Mouse (Mus musculus) intestine, embryonic 16.5 days (tissue): ENCODE measurements around the gene Slc8b1. TPM values are rescaled to one million over a fixed set of nuclear protein-coding genes. Genes with fewer than 3 reads are reported as not detected.

Source experiments
- ATAC-seq: fragments of 200-750 bp; cut with Nextera tagmentation; 2 replicates; pipeline ENCODE4 v1.8.0; 2017; ENCODE audit warnings: moderate TSS enrichment, moderate library complexity
- H3K27ac ChIP-seq: fragments of 300-500 bp; sonication (generic); 2 replicates; pipeline ENCODE4 v1.5.1; 2014; ENCODE audit warnings: mild to moderate bottlenecking, low read length
- H3K27me3 ChIP-seq: fragments of 300-500 bp; sonication (generic); replicated peaks from 2 replicates; pipeline ENCODE4 v1.6.1; 2014; ENCODE audit warnings: low read length, control low read depth, mixed read lengths; ENCODE audit not compliant: control insufficient read depth, insufficient read depth
- H3K36me3 ChIP-seq: fragments of 300-500 bp; sonication (generic); 2 replicates; pipeline ENCODE4 v1.6.1; 2014; ENCODE audit warnings: low read length, control low read depth; ENCODE audit not compliant: control insufficient read depth, insufficient read depth
- H3K4me1 ChIP-seq: fragments of 300-500 bp; sonication (generic); 2 replicates; pipeline ENCODE4 v1.6.1; 2014; ENCODE audit warnings: low read length, control low read depth, mixed read lengths; ENCODE audit not compliant: control insufficient read depth, insufficient read depth
- H3K4me2 ChIP-seq: fragments of 300-500 bp; sonication (generic); 2 replicates; pipeline ENCODE4 v1.6.1; 2014; ENCODE audit warnings: low read depth, low read length, control low read depth
- H3K4me3 ChIP-seq: fragments of 300-500 bp; sonication (generic); 2 replicates; pipeline ENCODE4 v1.5.1; 2014; ENCODE audit warnings: mild to moderate bottlenecking, low read length
- H3K9ac ChIP-seq: fragments of 300-500 bp; sonication (generic); 2 replicates; pipeline ENCODE4 v1.6.1; 2014; ENCODE audit warnings: low read depth, low read length
- H3K9me3 ChIP-seq: fragments of 300-500 bp; sonication (generic); 2 replicates; pipeline ENCODE4 v1.6.1; 2016; ENCODE audit warnings: low read length, control low read depth; ENCODE audit not compliant: control insufficient read depth
- WGBS: fragments of 180-500 bp; shearing (Covaris S2); extraction: QIAGEN DNeasy Blood & Tissue Kit; methylation state at CpG from one replicate; pipeline ENCODE4 v1.1.7; 2014; 5-methylcytosine and 5-hydroxymethylcytosine counted together
- polyA plus RNA-seq: library from polyadenylated mRNA; unstranded; fragments of >200 nt; fragmentation: Nextera tagmentation; extraction: Ambion mirVana; gene quantifications from 2 replicates; pipeline ENCODE4 v1.2.1, GENCODE M21; 2015

Gene Slc8b1
- polyA plus RNA-seq, 1 experiment from 2014 or later, result 6.9 TPM

DNA sequence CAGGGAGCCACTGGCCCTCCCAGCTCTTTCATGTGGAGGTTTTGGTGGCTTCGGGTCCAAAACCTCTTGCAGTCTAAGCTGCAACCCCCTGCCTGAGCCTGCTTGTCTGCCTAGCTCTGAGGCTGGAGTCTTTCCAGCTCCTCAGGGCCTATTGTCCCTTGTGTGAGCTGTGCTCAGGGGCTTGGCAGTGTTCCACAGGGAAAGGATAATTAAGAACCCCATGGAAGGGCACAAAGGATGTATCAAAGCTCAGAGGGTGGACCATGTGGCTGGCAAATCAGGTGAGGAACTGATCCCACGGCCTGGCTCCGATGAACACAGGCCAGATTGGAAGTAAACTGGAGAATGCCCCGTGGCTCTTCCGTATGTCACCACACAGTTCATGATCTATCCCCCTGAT, 55.1 kb downstream of the Slc8b1 start:
- whole genome bisulfite sequencing, result 70% methylated on average over 5 of the region's 5 CpGs
- no peaks in the 10 kb centered on the region for H3K36me3 ChIP-seq
- peak overlapping the region; percentile 30 for H3K27ac ChIP-seq
- no peak overlapping the region for H3K4me2 ChIP-seq
- H3K4me1 ChIP-seq, result peaks cover 84% of the 10 kb centered on the region
- no peaks in the 10 kb centered on the region for H3K9me3 ChIP-seq
- H3K4me3 ChIP-seq, result no peak overlapping the region
- H3K9ac ChIP-seq, result peak overlapping the region; percentile 47; the same call in 1 of the 2 replicates
- H3K27me3 ChIP-seq, result no peaks in the 10 kb centered on the region
- no peak for ATAC-seq

DNA sequence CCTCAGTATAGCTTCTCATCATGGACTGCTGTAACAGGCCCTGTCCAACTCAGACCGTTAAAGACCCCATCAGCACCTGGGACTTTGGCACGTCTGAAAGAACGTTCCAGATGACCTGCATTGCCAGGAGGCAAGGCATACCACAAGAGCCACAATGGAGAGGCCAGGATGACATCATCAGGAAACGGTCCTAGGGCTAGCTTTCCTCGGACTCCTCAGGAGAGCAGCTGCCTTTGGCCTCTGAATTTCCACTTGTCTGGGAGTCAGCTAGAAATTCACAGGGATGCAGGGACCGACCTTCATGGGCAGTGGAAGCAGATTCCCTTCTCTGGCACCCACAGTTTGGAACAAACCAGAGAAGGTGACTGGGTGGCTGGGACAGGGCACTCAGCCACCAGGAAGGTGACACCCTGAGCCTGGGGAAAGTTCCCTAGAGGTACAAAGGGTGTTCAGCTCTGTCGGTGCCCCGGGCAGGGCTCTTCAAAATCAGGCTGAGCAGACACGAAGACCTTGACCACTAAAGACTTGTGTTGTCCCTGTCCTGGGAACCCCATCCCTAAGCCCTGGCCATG, 55.8 kb downstream of the Slc8b1 start:
- peaks cover 87% of the 10 kb centered on the region for H3K4me1 ChIP-seq
- H3K9ac ChIP-seq, result no peak overlapping the region
- peak overlapping the region; percentile 82 for H3K27ac ChIP-seq
- no peak for ATAC-seq
- H3K36me3 ChIP-seq, result no peaks in the 10 kb centered on the region
- no peaks in the 10 kb centered on the region for H3K27me3 ChIP-seq
- no peak overlapping the region for H3K4me3 ChIP-seq
- H3K9me3 ChIP-seq, result no peaks in the 10 kb centered on the region
- no peak overlapping the region for H3K4me2 ChIP-seq
- 57% methylated on average over 9 of the region's 9 CpGs for WGBS

DNA sequence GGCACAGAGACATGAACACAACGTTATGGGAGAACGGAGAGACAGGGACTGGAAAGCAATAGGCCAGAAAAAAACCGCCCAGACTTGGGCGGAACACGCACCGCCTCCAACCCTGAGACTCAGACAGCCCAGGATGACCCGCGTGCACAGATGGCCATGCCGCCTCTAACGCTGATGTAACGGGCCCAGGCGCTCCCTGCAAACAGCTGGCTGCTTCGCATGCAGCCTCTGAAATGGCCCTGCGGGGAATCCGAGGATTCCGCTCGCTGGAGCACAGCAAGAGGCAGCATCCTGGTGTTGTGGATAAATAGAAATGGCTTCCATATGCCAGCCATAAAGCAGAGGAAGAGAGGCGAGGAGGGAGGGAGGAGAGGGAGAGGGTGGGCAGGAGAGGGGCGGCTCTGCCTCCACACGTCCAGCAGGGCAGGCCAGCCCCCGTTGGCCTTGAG, 56.3 kb downstream of the Slc8b1 start:
- Histone ChIP-seq H3K4me3 (no peak overlapping the region), H3K4me2 (no peak overlapping the region), H3K9me3 (no peaks in the 10 kb centered on the region), H3K4me1 (peaks cover 85% of the 10 kb centered on the region), H3K36me3 (no peaks in the 10 kb centered on the region), H3K27ac (peak overlapping the region; percentile 82), H3K9ac (peak overlapping the region; percentile 45; the same call in 1 of the 2 replicates), H3K27me3 (no peaks in the 10 kb centered on the region)
- 40% methylated on average over 21 of the region's 21 CpGs for WGBS
- ATAC-seq, result peak; percentile 25

- ATAC-seq, result no peak
Measured at GRCm38 (mm10) chr5:120567761-120568211, 56.8 kb downstream of the Slc8b1 start.

GRCm38 (mm10) chr5:120568336-120568768, 57.4 kb downstream of the Slc8b1 start:
- 52% methylated on average over 9 of the region's 9 CpGs for WGBS
- Histone ChIP-seq H3K9me3 (no peaks in the 10 kb centered on the region), H3K36me3 (no peaks in the 10 kb centered on the region), H3K4me3 (no peak overlapping the region), H3K4me1 (peaks cover 77% of the 10 kb centered on the region), H3K27ac (peak overlapping the region; percentile 82; the same call in 1 of the 2 replicates), H3K27me3 (no peaks in the 10 kb centered on the region), H3K9ac (no peak overlapping the region), H3K4me2 (no peak overlapping the region)
- ATAC-seq, result no peak

More at GRCm38 (mm10) chr5:120567761-120568211, 56.8 kb downstream of the Slc8b1 start:
- no peaks in the 10 kb centered on the region for H3K9me3 ChIP-seq
- peak overlapping the region; percentile 45; the same call in 1 of the 2 replicates for H3K9ac ChIP-seq
- no peak overlapping the region for H3K4me3 ChIP-seq
- WGBS, result 56% methylated on average over 14 of the region's 14 CpGs
- peak overlapping the region; percentile 82 for H3K27ac ChIP-seq
- no peaks in the 10 kb centered on the region for H3K27me3 ChIP-seq
- H3K4me1 ChIP-seq, result peaks cover 82% of the 10 kb centered on the region
- H3K36me3 ChIP-seq, result no peaks in the 10 kb centered on the region
- no peak overlapping the region for H3K4me2 ChIP-seq

- no peaks in the 10 kb centered on the region for H3K36me3 ChIP-seq
- H3K4me3 ChIP-seq, result no peak overlapping the region
- H3K27me3 ChIP-seq, result no peaks in the 10 kb centered on the region
- no peak overlapping the region for H3K9ac ChIP-seq
- H3K27ac ChIP-seq, result no peak overlapping the region
- H3K9me3 ChIP-seq, result no peaks in the 10 kb centered on the region
- no peak overlapping the region for H3K4me2 ChIP-seq
- WGBS, result 67% methylated on average over 4 of the region's 4 CpGs
- peaks cover 71% of the 10 kb centered on the region for H3K4me1 ChIP-seq
- ATAC-seq, result no peak
Measured at GRCm38 (mm10) chr5:120568964-120569363, 58.0 kb downstream of the Slc8b1 start.

DNA sequence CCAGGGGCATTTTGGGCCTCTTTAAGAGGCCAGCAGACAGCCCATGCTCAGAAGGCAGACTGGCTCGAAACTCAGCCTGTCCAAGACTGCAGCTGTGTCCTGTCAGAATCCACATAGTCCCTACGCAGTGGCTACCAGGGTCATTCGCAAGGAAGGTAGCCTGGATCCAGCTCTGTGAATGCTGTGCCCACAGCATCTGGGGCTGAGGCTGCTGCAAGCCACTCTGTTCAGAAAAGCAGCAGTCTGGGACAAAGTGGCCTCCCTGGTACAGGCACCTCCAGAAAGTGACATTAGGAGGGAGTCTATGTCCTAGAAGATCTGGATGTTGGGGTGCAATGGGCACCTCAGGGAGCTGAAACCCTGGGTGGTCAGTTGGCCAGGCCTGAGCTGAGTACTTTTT, 58.8 kb downstream of the Slc8b1 start:
- Histone ChIP-seq H3K9ac (peak overlapping the region; percentile 23; the same call in 1 of the 2 replicates), H3K27me3 (no peaks in the 10 kb centered on the region), H3K4me2 (no peak overlapping the region), H3K4me1 (peaks cover 65% of the 10 kb centered on the region), H3K27ac (no peak overlapping the region), H3K9me3 (no peaks in the 10 kb centered on the region), H3K36me3 (no peaks in the 10 kb centered on the region), H3K4me3 (no peak overlapping the region)
- ATAC-seq, result no peak
- 76% methylated on average over 3 of the region's 3 CpGs for WGBS

- no peaks in the 10 kb centered on the region for H3K27me3 ChIP-seq
- no peak overlapping the region for H3K4me3 ChIP-seq
- H3K9me3 ChIP-seq, result no peaks in the 10 kb centered on the region
- no peak overlapping the region; the same call in 1 of the 2 replicates for H3K9ac ChIP-seq
- no peak overlapping the region for H3K4me2 ChIP-seq
- no peak for ATAC-seq
- peaks cover 58% of the 10 kb centered on the region for H3K4me1 ChIP-seq
- H3K36me3 ChIP-seq, result no peaks in the 10 kb centered on the region
- H3K27ac ChIP-seq, result peak overlapping the region; percentile 64
- 74% methylated on average over 11 of the region's 11 CpGs for WGBS
Measured at GRCm38 (mm10) chr5:120570289-120570897, 59.4 kb downstream of the Slc8b1 start.

DNA sequence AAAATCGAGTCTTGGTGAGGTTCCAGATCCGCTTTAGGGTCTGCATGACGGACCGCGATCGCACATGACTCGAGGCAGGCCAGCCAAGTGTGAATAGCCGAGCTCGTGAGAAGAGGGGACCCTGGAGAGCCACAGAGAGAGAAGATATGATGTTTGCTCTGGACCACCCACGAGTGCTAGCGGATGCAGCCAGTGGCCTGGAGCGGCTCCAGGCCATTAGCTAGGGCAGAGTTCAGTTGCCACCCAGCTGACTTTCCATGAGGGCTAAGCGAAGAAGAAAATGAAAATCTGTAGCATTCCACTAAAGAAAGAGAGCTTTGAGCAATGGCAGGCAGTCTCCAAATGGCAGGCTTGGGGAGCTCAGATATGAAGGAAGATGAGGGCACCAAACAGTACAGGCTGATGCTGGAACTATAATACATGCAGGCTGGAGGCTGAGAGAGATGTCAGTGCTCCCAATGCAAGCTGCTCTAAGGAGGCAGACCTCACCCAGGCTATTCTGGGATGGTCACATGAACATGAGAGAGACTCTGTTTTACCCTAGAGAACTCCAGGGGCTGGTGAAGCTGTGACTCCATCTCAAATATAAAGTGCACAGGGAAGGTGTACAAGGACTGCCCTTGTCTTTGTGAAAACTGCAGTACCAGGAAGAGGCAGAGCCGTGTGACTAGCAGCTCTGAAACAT, 60.2 kb downstream of the Slc8b1 start:
- H3K9me3 ChIP-seq, result no peaks in the 10 kb centered on the region
- H3K36me3 ChIP-seq, result no peaks in the 10 kb centered on the region
- no peak overlapping the region for H3K4me3 ChIP-seq
- H3K9ac ChIP-seq, result peak overlapping the region; percentile 7; the same call in 1 of the 2 replicates
- H3K27me3 ChIP-seq, result no peaks in the 10 kb centered on the region
- WGBS, result 51% methylated on average over 14 of the region's 14 CpGs
- H3K27ac ChIP-seq, result peak overlapping the region; percentile 64; the same call in 1 of the 2 replicates
- no peak overlapping the region for H3K4me2 ChIP-seq
- peaks cover 50% of the 10 kb centered on the region for H3K4me1 ChIP-seq
- 0 out of 2 replicates have a peak, but pooled peaks have one; percentile 35 for ATAC-seq
